Mouse (Mus musculus) ES-Bruce4 (cell line): ENCODE measurements around the gene Edar.
"Not testable (repeated sequence)": the region's sequence is repeated elsewhere in the genome, so short reads cannot be mapped to it uniquely, and the experiment has no call there.

ENCODE experiments used
- CTCF ChIP-seq: IDR thresholded peaks from one replicate; pipeline ENCODE4 v1.8.1; 2011; ENCODE audit warnings: low read depth, low read length
- EP300 ChIP-seq: IDR thresholded peaks from 2 replicates; pipeline ENCODE4 v1.6.1; 2011; ENCODE audit warnings: low read depth, low read length; ENCODE audit not compliant: insufficient read depth

GRCm38 (mm10) chr10:58718110-58718509, 42.7 kb upstream of the Edar start, which contains the start of gene Gm17542:
- not testable (repeated sequence) for TF ChIP-seq CTCF, EP300
